Mouse (Mus musculus) testis, postnatal 14 days (tissue): ENCODE measurements at regions not wholly inside any gene's neighbourhood (a gene's known extent, or its start where the extent isn't known, plus 50 kb on each side); places are given as distances from the start of the nearest gene placed in this dataset.

Experiments
- DNase-seq: peaks from one replicate; pipeline ENCODE4 v3.0.0; 2021; ENCODE audit warnings: low spot score

DNA sequence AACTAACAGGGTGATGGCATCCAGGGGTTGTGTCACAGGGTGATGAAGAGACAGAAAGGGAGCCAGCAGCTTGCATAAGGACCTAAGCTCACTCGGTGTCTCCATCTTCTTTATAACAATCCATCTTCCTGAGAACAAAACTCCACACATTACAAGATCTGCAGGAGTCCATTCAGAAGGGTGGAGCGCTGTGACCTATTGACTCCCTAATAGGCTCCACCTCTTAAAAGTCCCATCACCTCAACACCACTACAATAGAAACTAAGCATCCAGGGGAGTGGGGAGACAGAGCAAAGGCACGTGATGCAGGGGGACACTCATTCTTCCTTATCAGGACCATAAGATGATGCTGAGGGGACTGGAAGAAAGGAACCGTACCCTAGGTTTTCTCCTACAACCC lies 224.5 kb upstream of the Irx5 start:
- DNase-seq, result no peak

GRCm38 (mm10) chr8:92132526-92132925 lies 224.9 kb upstream of the Irx5 start:
- no peak for DNase-seq

DNA sequence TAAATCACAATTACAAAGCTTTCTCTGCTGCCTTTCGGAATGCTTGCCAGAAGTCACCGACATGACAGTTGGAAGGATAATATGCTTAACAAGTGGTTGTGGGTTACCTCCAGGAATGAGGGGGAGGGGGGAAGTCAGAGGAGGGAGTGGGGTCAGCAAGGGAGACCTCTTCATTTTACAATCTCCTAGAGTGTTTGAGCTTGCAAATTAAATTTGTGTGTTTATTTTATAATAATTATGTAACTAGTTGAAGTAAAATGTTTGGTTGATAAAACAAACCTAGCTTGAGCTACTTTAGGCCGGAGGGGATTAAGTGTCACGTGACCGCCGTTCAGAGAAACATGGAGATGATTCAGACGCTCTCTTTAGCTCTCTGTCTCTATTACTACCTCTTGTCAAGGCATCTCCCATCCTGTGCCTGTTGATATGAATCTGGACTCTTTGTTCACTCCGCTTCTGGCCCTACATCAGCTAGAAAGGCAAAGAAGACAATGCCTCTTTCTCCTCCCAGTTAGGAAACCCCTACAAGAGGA lies 227.3 kb upstream of the Irx5 start:
- DNase-seq, result no peak

GRCm38 (mm10) chr8:92129241-92130015 lies 228.0 kb upstream of the Irx5 start:
- no peak for DNase-seq

GRCm38 (mm10) chr8:92125631-92126030 lies 231.8 kb upstream of the Irx5 start:
- DNase-seq, result no peak

- DNase-seq, result no peak
Measured at GRCm38 (mm10) chr8:92121296-92121695, 236.1 kb upstream of the Irx5 start.

GRCm38 (mm10) chr8:92115479-92116267 lies 241.8 kb upstream of the Irx5 start:
- no peak for DNase-seq

DNA sequence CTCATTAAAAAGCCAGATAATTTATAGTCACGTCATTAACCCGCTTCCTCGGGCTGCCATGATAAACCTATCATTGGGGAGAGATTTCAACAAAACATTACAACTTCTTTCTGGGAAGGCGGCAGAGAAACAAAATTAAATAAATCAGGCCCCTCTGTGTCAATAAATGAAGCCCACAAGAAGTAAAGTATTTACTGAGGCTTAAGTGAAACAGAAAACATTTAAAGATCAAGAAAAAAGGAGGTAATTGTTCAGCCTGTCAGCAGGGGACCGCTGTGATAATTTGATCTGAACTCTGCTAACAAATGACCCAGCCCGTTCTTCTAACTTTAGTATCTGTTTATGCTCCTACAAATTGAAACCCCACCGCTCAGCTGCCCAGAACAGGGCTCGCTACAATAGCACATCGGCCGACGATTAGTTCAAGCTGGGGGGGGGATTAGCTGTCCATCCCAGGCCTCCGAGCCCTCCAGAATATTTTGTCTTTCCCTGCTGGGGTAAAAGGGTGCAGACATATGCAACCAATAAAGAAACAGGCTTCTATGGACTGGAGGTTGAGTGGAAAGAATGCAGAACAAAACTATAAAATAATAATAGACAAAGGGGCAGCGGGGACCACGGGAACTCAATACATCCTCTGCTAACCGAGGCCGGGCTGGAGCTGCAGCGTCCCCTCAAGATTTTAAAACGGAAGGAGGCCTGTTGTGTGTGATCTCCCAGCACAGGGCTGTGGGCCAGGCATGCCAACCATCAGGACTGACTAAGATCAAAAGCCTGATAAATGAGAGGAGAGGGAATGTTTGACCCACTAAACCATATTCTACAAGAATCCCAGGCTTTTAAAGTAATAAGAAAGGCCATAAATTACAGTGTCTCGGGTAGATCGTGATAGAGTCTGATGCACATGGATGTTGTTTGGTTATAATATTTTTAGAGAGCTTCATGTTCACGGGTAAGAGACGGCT lies 242.8 kb upstream of the Irx5 start:
- no peak for DNase-seq

DNA sequence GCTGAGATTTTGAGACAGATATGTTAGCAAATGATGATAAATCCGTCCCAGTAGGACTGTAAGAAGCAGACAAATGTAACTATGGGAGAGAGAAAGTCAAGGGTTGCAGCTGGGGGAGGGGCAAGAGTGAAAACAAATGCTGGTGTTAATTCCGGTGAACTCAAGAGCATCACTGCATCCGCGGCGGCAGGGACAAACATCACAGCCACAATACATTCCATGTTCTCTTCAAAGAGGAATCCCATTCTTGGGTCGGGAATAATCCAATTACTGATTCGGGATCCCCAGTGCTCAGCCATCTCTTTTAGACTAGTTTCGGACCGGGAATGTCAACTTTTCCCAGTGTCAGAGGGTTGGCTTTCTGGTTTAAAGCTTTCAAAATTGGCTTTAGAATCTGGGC lies 243.5 kb upstream of the Irx5 start:
- DNase-seq, result no peak

DNA sequence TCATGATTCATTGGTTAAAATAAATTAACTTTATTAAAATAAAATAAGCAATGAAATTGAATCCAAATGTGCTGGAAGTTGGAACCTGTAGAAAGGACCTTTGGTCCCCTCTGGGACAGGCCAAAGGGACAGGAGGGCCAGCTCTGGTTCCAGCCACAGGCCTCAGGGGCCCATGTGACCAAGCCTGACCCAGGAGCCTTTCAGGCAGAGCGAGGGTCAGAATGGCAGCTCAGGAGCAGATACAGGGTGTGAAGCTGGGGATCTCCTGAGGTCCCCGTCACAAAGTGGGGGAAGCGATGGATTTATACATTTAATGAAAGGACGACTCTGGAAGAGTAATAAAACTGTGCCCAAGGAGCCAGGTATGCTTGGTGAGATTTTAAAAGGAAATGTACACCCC lies 244.0 kb upstream of the Irx5 start:
- DNase-seq, result no peak

DNA sequence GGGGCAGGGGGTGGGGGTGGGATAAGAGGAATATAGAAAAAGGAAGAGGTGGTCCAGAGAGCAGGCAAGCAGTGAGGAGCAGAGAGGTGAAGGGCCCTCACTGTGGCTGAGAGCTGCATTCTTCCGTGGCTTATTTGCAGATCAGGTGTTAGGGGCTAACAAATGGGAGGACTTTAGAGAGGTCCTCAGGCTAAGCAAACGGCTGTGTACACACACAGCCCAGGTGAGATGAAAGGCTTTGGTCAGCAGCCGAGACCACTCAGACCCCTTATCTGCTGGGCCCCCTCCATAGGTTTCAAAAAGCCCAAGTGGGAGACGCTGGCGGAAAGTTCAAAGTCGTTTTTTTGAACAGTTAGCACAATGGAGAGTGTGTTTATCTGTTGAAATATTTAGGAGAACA lies 252.9 kb upstream of the Irx5 start:
- no peak for DNase-seq

GRCm38 (mm10) chr8:92102521-92102920 lies 254.9 kb upstream of the Irx5 start:
- no peak for DNase-seq

- DNase-seq, result no peak
Measured at GRCm38 (mm10) chr8:92095276-92095675, 262.1 kb upstream of the Irx5 start.

- no peak for DNase-seq
Measured at GRCm38 (mm10) chr8:92084124-92084523, 273.3 kb upstream of the Irx5 start.

DNA sequence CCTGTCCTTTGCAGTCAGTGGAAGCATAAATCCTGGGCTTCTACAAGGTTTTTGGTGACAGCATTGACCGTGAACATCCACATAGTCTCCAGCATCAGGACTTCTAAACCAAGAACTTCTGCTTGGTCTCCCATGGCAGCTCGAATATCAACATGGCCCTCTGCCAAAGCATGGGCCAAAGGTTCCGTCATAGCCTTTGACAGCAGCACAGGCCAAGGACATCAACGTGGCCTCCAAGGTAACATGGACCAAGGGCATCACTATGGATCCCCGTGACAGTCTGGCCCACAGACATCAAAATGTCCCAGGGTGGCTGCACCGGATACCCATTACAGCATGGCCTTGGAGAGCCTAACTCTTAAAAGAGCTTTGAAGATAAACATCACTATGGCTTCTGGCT lies 275.5 kb upstream of the Irx5 start:
- no peak for DNase-seq

DNA sequence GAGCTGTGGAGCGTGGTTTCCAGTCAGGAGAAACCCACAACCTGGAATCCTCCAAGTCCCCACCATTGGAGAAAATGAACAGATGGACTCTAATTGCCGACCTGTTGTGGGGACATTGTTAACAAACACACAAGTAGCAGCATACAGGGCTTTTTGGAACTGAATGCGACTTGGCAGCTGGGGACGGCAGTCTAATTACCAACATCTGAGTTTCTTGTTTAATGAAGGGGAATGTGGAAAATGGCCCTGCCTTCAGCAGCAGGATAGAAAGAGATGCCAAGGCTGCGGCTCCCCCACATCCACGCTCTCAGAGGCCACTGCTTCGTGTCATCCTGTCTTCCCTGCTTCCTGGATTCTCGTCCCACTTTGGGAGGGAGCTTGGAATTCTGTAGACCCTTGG lies 276.6 kb upstream of the Irx5 start:
- no peak for DNase-seq

- DNase-seq, result no peak
Measured at GRCm38 (mm10) chr8:92077611-92078010, 275.7 kb upstream of the Irx3 start.

DNA sequence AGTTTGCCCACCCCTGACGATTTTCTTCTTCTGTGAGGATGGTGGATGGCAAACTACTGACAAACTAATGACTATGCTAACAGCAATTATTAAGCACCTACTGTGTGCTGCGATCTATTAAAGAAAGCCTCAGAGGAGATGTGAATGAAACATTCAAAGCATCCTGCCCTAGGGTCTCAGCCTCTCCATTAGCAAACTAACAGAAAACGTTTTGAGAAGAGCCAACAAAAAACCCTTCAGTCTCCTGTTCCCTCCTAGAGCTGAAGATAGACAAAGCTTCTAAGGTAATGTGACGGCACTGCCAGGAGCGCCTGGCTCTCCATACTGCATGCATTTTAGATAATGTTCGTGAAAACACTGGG lies 270.4 kb upstream of the Irx3 start:
- DNase-seq, result no peak

GRCm38 (mm10) chr8:92071305-92072253 lies 269.7 kb upstream of the Irx3 start:
- no peak for DNase-seq

DNA sequence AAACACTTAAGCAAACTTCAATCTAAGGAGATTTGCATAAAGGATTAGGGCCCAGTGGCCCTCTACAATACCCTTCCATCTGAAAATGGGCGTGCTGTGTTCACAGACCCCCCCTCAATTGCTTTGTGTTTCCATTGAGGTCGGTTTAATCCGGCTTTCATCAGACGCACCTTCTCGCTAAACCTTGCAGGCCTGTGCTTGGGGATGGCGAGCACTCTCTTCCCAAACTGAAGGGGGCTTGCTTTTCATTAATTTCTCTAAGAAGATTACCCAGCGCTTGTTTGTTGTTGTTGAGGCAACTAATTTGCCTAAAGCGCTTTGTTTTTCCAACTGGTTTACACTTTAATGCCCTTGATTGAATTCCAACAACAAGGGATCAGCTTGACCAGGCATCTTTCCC lies 268.8 kb upstream of the Irx3 start:
- no peak for DNase-seq

- no peak for DNase-seq
Measured at GRCm38 (mm10) chr8:92066435-92066834, 264.6 kb upstream of the Irx3 start.
